Mouse (Mus musculus): ENCODE measurements around the gene Klhl36. TPM values are rescaled to one million over a fixed set of nuclear protein-coding genes. Genes with fewer than 3 reads are reported as not detected.
"Not testable (repeated sequence)": the region's sequence is repeated elsewhere in the genome, so short reads cannot be mapped to it uniquely, and the experiment has no call there.

The Klhl36 gene
- polyA plus RNA-seq, 1 experiment from 2014 or later = 13.8 TPM

DNA sequence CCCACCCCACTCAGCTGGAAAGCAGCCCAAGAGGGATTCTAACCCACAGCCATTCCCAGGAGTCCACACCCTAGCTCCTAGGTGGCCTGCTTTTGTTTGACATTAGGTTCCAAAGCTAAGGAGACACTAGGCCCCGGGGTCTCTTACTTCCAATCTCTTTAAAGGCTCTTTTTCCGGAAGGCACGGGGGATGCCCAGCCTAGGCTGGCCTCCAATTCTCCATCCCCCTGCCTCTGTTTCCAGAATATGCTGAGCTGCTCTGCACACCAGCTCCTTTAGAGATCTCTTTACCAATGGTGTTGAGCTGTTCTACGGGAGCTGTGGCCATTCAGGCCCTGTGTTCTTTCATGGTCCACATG, 23.1 kb upstream of the Klhl36 start:
- WGBS = 72% methylated on average over 4 of the region's 4 CpGs

GRCm38 (mm10) chr8:119839419-119840021, 22.5 kb upstream of the Klhl36 start:
- H3K27me3 ChIP-seq (ENCODE audit: control insufficient read depth, insufficient read depth, low read length) = 0 out of 2 replicates have a peak, but pooled peaks cover under 1% of the 10 kb centered on the region
- H3K27ac ChIP-seq (ENCODE audit: low read depth, low read length) = peak overlapping the region; percentile 2; the same call in 1 of the 2 replicates

More for the DNA sequence above, 23.1 kb upstream of the Klhl36 start:
- Histone ChIP-seq H3K27ac (ENCODE audit: low read depth, low read length) (peak overlapping the region; percentile 2; the same call in 1 of the 2 replicates), H3K4me1 (ENCODE audit: control insufficient read depth, insufficient read depth, low read length) (peaks cover 38% of the 10 kb centered on the region), H3K4me3 (ENCODE audit: low read length) (peak overlapping the region; percentile 58), H3K9ac (ENCODE audit: low read depth, low read length) (peak overlapping the region; percentile 47), H3K36me3 (ENCODE audit: control insufficient read depth, insufficient read depth, low read length) (no peaks in the 10 kb centered on the region), H3K4me2 (replicated peaks; ENCODE audit: low read depth, low read length) (peak overlapping the region; percentile 62), H3K27me3 (ENCODE audit: control insufficient read depth, insufficient read depth, low read length) (no peaks in the 10 kb centered on the region), H3K9me3 (ENCODE audit: control insufficient read depth, low read length) (no peaks in the 10 kb centered on the region)
- ATAC-seq (ENCODE audit: low FRiP score, low TSS enrichment) = no peak

DNA sequence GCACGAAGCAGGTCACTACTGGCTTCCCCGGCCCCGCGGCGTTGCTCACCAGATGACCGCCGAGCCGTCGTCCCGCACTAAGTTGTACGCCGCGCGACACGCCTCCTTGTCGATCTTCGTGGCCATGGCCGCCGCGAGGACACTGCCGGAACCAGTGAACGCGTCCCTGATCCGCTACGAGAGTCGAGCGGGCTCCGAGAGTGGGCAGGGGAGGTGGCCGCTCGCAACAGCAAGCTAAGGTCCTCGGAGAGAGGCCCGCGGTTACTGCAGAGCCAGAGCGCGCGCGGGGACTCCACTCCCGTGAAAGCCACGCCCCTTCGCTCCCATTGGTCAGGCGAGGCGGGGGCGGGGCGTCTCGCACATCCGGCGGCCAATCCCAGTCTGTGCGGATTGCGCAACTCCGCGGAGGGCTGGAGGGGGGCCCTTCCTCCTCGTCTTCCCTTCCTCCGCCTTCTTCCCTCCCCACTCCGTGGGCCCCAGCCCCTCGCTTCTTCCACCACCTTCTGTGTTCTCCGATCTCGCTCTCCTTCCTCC, 21.7 kb upstream of the Klhl36 start, which contains the start of gene Cotl1:
TSS of gene Cotl1 (minus strand) at position 270 of the 534 bp plus-strand sequence.
- Histone ChIP-seq H3K9me3 (ENCODE audit: control insufficient read depth, low read length) (no peaks in the 10 kb centered on the region), H3K9ac (ENCODE audit: low read depth, low read length) (peak within 1 kb of the TSS; percentile 47), H3K27me3 (ENCODE audit: control insufficient read depth, insufficient read depth, low read length) (0 out of 2 replicates have a peak, but pooled peaks cover 2% of the 10 kb centered on the region), H3K4me2 (replicated peaks; ENCODE audit: low read depth, low read length) (peak within 1 kb of the TSS; percentile 62), H3K4me1 (ENCODE audit: control insufficient read depth, insufficient read depth, low read length) (peaks cover 30% of the 10 kb centered on the region), H3K27ac (ENCODE audit: low read depth, low read length) (peak within 1 kb of the TSS; percentile 2; the same call in 1 of the 2 replicates), H3K4me3 (ENCODE audit: low read length) (peak within 1 kb of the TSS; percentile 58), H3K36me3 (ENCODE audit: control insufficient read depth, insufficient read depth, low read length) (no peaks in the 10 kb centered on the region)
- peak; percentile 94 for ATAC-seq (ENCODE audit: low FRiP score, low TSS enrichment)
- WGBS = under 1% methylated on average over 50 of the region's 57 CpGs

More at GRCm38 (mm10) chr8:119839419-119840021, 22.5 kb upstream of the Klhl36 start:
- H3K9me3 ChIP-seq (ENCODE audit: control insufficient read depth, low read length) = no peaks in the 10 kb centered on the region
- H3K9ac ChIP-seq (ENCODE audit: low read depth, low read length) = peak overlapping the region; percentile 47
- peaks cover 33% of the 10 kb centered on the region for H3K4me1 ChIP-seq (ENCODE audit: control insufficient read depth, insufficient read depth, low read length)
- H3K4me2 ChIP-seq (replicated peaks; ENCODE audit: low read depth, low read length) = peak overlapping the region; percentile 62
- peak overlapping the region; percentile 58 for H3K4me3 ChIP-seq (ENCODE audit: low read length)
- no peak for ATAC-seq (ENCODE audit: low FRiP score, low TSS enrichment)
- WGBS = 10% methylated on average over 14 of the region's 14 CpGs
- no peaks in the 10 kb centered on the region for H3K36me3 ChIP-seq (ENCODE audit: control insufficient read depth, insufficient read depth, low read length)

GRCm38 (mm10) chr8:119840905-119841411, 21.1 kb upstream of the Klhl36 start:
- H3K4me2 ChIP-seq (replicated peaks; ENCODE audit: low read depth, low read length) = peak overlapping the region; percentile 62
- ATAC-seq (ENCODE audit: low FRiP score, low TSS enrichment) = peak; percentile 15; the same call in 1 of the 2 replicates
- H3K9ac ChIP-seq (ENCODE audit: low read depth, low read length) = peak overlapping the region; percentile 2; the same call in 1 of the 2 replicates
- 0 out of 2 replicates have a peak, but pooled peaks cover 2% of the 10 kb centered on the region for H3K27me3 ChIP-seq (ENCODE audit: control insufficient read depth, insufficient read depth, low read length)
- no peaks in the 10 kb centered on the region for H3K9me3 ChIP-seq (ENCODE audit: control insufficient read depth, low read length)
- 0 out of 2 replicates have a peak overlapping the region, but pooled peaks have one; percentile 1 for H3K27ac ChIP-seq (ENCODE audit: low read depth, low read length)
- WGBS = 6% methylated on average over 8 of the region's 8 CpGs
- peak overlapping the region; percentile 58 for H3K4me3 ChIP-seq (ENCODE audit: low read length)
- peaks cover 30% of the 10 kb centered on the region for H3K4me1 ChIP-seq (ENCODE audit: control insufficient read depth, insufficient read depth, low read length)
- no peaks in the 10 kb centered on the region for H3K36me3 ChIP-seq (ENCODE audit: control insufficient read depth, insufficient read depth, low read length)

GRCm38 (mm10) chr8:119843444-119843843, 18.6 kb upstream of the Klhl36 start:
- Histone ChIP-seq H3K27me3 (ENCODE audit: control insufficient read depth, insufficient read depth, low read length) (0 out of 2 replicates have a peak, but pooled peaks cover 2% of the 10 kb centered on the region), H3K36me3 (ENCODE audit: control insufficient read depth, insufficient read depth, low read length) (no peaks in the 10 kb centered on the region), H3K9ac (ENCODE audit: low read depth, low read length) (no peak overlapping the region), H3K27ac (ENCODE audit: low read depth, low read length) (no peak overlapping the region), H3K9me3 (ENCODE audit: control insufficient read depth, low read length) (no peaks in the 10 kb centered on the region), H3K4me1 (ENCODE audit: control insufficient read depth, insufficient read depth, low read length) (peaks cover 19% of the 10 kb centered on the region), H3K4me2 (replicated peaks; ENCODE audit: low read depth, low read length) (no peak overlapping the region), H3K4me3 (ENCODE audit: low read length) (no peak overlapping the region)
- ATAC-seq (ENCODE audit: low FRiP score, low TSS enrichment) = no peak
- WGBS = 2% methylated on average over 4 of the region's 4 CpGs

DNA sequence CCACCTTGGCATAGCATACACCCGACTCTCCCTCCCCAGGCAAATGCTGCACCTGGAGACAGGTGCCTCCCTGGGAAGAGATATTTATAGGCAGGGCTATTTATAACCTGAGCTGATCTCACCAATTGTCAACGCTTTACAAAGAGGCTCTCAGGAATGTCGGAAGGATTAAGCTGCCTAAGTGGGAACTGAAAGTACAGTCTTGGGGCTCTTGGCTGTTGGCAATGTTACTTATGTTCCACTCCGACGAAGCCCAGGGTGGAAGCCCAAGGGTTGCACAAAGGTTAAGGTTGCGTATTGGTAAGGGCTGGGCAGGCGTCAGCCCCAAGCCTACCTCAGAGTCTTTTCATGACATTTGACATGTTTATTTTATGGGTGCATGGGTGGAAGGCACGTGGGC, 17.5 kb upstream of the Klhl36 start:
- no peak overlapping the region for H3K27ac ChIP-seq (ENCODE audit: low read depth, low read length)
- no peak overlapping the region for H3K4me2 ChIP-seq (replicated peaks; ENCODE audit: low read depth, low read length)
- H3K36me3 ChIP-seq (ENCODE audit: control insufficient read depth, insufficient read depth, low read length) = no peaks in the 10 kb centered on the region
- H3K9me3 ChIP-seq (ENCODE audit: control insufficient read depth, low read length) = no peaks in the 10 kb centered on the region
- peaks cover 8% of the 10 kb centered on the region; the same call in 1 of the 2 replicates for H3K4me1 ChIP-seq (ENCODE audit: control insufficient read depth, insufficient read depth, low read length)
- WGBS = 43% methylated on average over 8 of the region's 8 CpGs
- ATAC-seq (ENCODE audit: low FRiP score, low TSS enrichment) = no peak
- H3K27me3 ChIP-seq (ENCODE audit: control insufficient read depth, insufficient read depth, low read length) = 0 out of 2 replicates have a peak, but pooled peaks cover 2% of the 10 kb centered on the region
- H3K4me3 ChIP-seq (ENCODE audit: low read length) = no peak overlapping the region
- no peak overlapping the region for H3K9ac ChIP-seq (ENCODE audit: low read depth, low read length)

GRCm38 (mm10) chr8:119845741-119846140, 16.3 kb upstream of the Klhl36 start:
- H3K36me3 ChIP-seq (ENCODE audit: control insufficient read depth, insufficient read depth, low read length); ATAC-seq (ENCODE audit: low FRiP score, low TSS enrichment); H3K27me3 ChIP-seq (ENCODE audit: control insufficient read depth, insufficient read depth, low read length); H3K27ac ChIP-seq (ENCODE audit: low read depth, low read length); H3K9me3 ChIP-seq (ENCODE audit: control insufficient read depth, low read length); H3K4me3 ChIP-seq (ENCODE audit: low read length); H3K4me1 ChIP-seq (ENCODE audit: control insufficient read depth, insufficient read depth, low read length); H3K9ac ChIP-seq (ENCODE audit: low read depth, low read length); H3K4me2 ChIP-seq (replicated peaks; ENCODE audit: low read depth, low read length): not testable (repeated sequence)
- 80% methylated on average over 7 of the region's 7 CpGs for WGBS

GRCm38 (mm10) chr8:119847232-119847922, 14.7 kb upstream of the Klhl36 start:
- H3K4me1 ChIP-seq (ENCODE audit: control insufficient read depth, insufficient read depth, low read length) = no peaks in the 10 kb centered on the region
- WGBS = 85% methylated on average over 16 of the region's 16 CpGs
- no peak overlapping the region for H3K4me3 ChIP-seq (ENCODE audit: low read length)
- H3K36me3 ChIP-seq (ENCODE audit: control insufficient read depth, insufficient read depth, low read length) = no peaks in the 10 kb centered on the region
- H3K27me3 ChIP-seq (ENCODE audit: control insufficient read depth, insufficient read depth, low read length) = 0 out of 2 replicates have a peak, but pooled peaks cover 2% of the 10 kb centered on the region
- no peak overlapping the region for H3K27ac ChIP-seq (ENCODE audit: low read depth, low read length)
- H3K4me2 ChIP-seq (replicated peaks; ENCODE audit: low read depth, low read length) = no peak overlapping the region
- ATAC-seq (ENCODE audit: low FRiP score, low TSS enrichment) = no peak
- H3K9ac ChIP-seq (ENCODE audit: low read depth, low read length) = no peak overlapping the region
- no peaks in the 10 kb centered on the region for H3K9me3 ChIP-seq (ENCODE audit: control insufficient read depth, low read length)

Measured in kidney, embryonic 14.5 days (tissue).